Mouse (Mus musculus): Measurements from ENCODE around the gene Nfkb1.

- TF ChIP-seq CTCF (conservative IDR thresholded peaks at IDR 0.05; ENCODE audit: insufficient read depth, insufficient read length, low read depth, low read length) (no peak), POLR2A (IDR thresholded peaks at IDR 0.05; ENCODE audit: low read depth, low read length) (no peak)
These were observed 105.3 kb downstream of the Nfkb1 start for GRCm38 (mm10) chr3:135586060-135586459.

Measured in kidney, adult 2 months (tissue).